Mouse (Mus musculus): Measurements from ENCODE around the gene Ddias.

GRCm38 (mm10) chr7:92827981-92828380 is 46.1 kb downstream of the Ddias start:
- TF ChIP-seq CTCF (IDR thresholded peaks at IDR 0.05; ENCODE audit: extremely low read depth, insufficient read depth, insufficient read length, insufficient replicate concordance) (no peak), POLR2A (IDR thresholded peaks at IDR 0.05; ENCODE audit: low read depth, low read length) (no peak)

Data from spleen, adult 2 months (tissue).